Mouse (Mus musculus): ENCODE results near the gene Slc4a1. TPM values are rescaled to one million over a fixed set of nuclear protein-coding genes. Genes with fewer than 3 reads are reported as not detected.

Gene Slc4a1
- total RNA-seq, 2 experiments from 2014 or later, result 0.62 to 1.1 TPM

GRCm38 (mm10) chr11:102353021-102353431 is 13.0 kb downstream of the Slc4a1 start:
- no peak for ATAC-seq (replicated peaks; ENCODE audit: poor library complexity)

GRCm38 (mm10) chr11:102352378-102352777 is 13.6 kb downstream of the Slc4a1 start:
- no peak for ATAC-seq (replicated peaks; ENCODE audit: poor library complexity)

- no peak for ATAC-seq (replicated peaks; ENCODE audit: poor library complexity)
These were observed 15.0 kb downstream of the Slc4a1 start for GRCm38 (mm10) chr11:102350981-102351523.

GRCm38 (mm10) chr11:102350416-102350815 is 15.6 kb downstream of the Slc4a1 start:
- no peak for ATAC-seq (replicated peaks; ENCODE audit: poor library complexity)

- ATAC-seq (replicated peaks; ENCODE audit: poor library complexity), result no peak
These were observed 16.6 kb downstream of the Slc4a1 start for GRCm38 (mm10) chr11:102349189-102349954.

- no peak for ATAC-seq (replicated peaks; ENCODE audit: poor library complexity)
These were observed 17.2 kb downstream of the Slc4a1 start for GRCm38 (mm10) chr11:102348771-102349170.

- ATAC-seq (replicated peaks; ENCODE audit: poor library complexity), result no peak
These were observed 17.9 kb downstream of the Slc4a1 start for GRCm38 (mm10) chr11:102348101-102348585.

- ATAC-seq (replicated peaks; ENCODE audit: poor library complexity), result no peak
These were observed 18.3 kb downstream of the Slc4a1 start for GRCm38 (mm10) chr11:102347683-102348082.

- ATAC-seq (replicated peaks; ENCODE audit: poor library complexity), result no peak
These were observed 19.1 kb downstream of the Slc4a1 start for GRCm38 (mm10) chr11:102346926-102347325.

- ATAC-seq (replicated peaks; ENCODE audit: poor library complexity), result no peak
These were observed 21.5 kb downstream of the Slc4a1 start for GRCm38 (mm10) chr11:102344458-102344857.

- ATAC-seq (replicated peaks; ENCODE audit: poor library complexity), result no peak
These were observed 23.3 kb downstream of the Slc4a1 start for GRCm38 (mm10) chr11:102342742-102343141.

GRCm38 (mm10) chr11:102341101-102341500 is 24.9 kb downstream of the Slc4a1 start:
- ATAC-seq (replicated peaks; ENCODE audit: poor library complexity), result no peak

- ATAC-seq (replicated peaks; ENCODE audit: poor library complexity), result no peak
These were observed 26.4 kb downstream of the Slc4a1 start for GRCm38 (mm10) chr11:102339624-102340023.

GRCm38 (mm10) chr11:102339195-102339594 is 26.8 kb downstream of the Slc4a1 start:
- ATAC-seq (replicated peaks; ENCODE audit: poor library complexity), result no peak

GRCm38 (mm10) chr11:102338561-102338960 is 27.4 kb downstream of the Slc4a1 start:
- peak; percentile 66 for ATAC-seq (replicated peaks; ENCODE audit: poor library complexity)

GRCm38 (mm10) chr11:102337921-102338320 is 28.1 kb downstream of the Slc4a1 start:
- no peak for ATAC-seq (replicated peaks; ENCODE audit: poor library complexity)

- ATAC-seq (replicated peaks; ENCODE audit: poor library complexity), result no peak
These were observed 29.8 kb downstream of the Slc4a1 start for GRCm38 (mm10) chr11:102336191-102336590.

- no peak for ATAC-seq (replicated peaks; ENCODE audit: poor library complexity)
These were observed 30.9 kb downstream of the Slc4a1 start for GRCm38 (mm10) chr11:102334973-102335700.

- no peak for ATAC-seq (replicated peaks; ENCODE audit: poor library complexity)
These were observed 32.0 kb downstream of the Slc4a1 start for GRCm38 (mm10) chr11:102334010-102334409.

- no peak for ATAC-seq (replicated peaks; ENCODE audit: poor library complexity)
These were observed 32.9 kb downstream of the Slc4a1 start for GRCm38 (mm10) chr11:102333061-102333460.

- ATAC-seq (replicated peaks; ENCODE audit: poor library complexity), result no peak
These were observed 34.2 kb downstream of the Slc4a1 start for GRCm38 (mm10) chr11:102331806-102332205.

- no peak for ATAC-seq (replicated peaks; ENCODE audit: poor library complexity)
These were observed 36.0 kb downstream of the Slc4a1 start for GRCm38 (mm10) chr11:102330039-102330438.

All from megakaryocyte progenitor cell, adult 5-6 weeks (primary cell).